Mouse (Mus musculus): Measurements from ENCODE around the gene Rps10. TPM values are rescaled to one million over a fixed set of nuclear protein-coding genes. Genes with fewer than 3 reads are reported as not detected.

Gene Rps10
- polyA plus RNA-seq (2015; fragmentation: Nextera tagmentation; extraction: Ambion mirVana): 734 and 881 TPM in 2 replicates

GRCm38 (mm10) chr17:27636132-27637020, at the start of gene Rps10:
Rps10 (minus strand) TSS chr17:27636669.
- Histone ChIP-seq H3K9ac (ENCODE audit: low read length) (peak within 1 kb of the TSS; percentile 29), H3K36me3 (ENCODE audit: control insufficient read depth, insufficient read depth, low read length) (peaks cover 7% of the 10 kb centered on the region), H3K27ac (ENCODE audit: low read length) (peak within 1 kb of the TSS; percentile 73), H3K4me1 (ENCODE audit: control insufficient read depth, insufficient read depth, low read length) (peaks cover 28% of the 10 kb centered on the region), H3K27me3 (ENCODE audit: control insufficient read depth, insufficient read depth, low read length) (no peaks in the 10 kb centered on the region), H3K4me2 (ENCODE audit: low read depth, low read length) (peak within 1 kb of the TSS; percentile 61), H3K9me3 (replicated peaks; ENCODE audit: control insufficient read depth, low read length) (no peaks in the 10 kb centered on the region), H3K4me3 (replicated peaks; ENCODE audit: low read length) (peak within 1 kb of the TSS; percentile 98)
- 44% methylated on average over 18 of the region's 18 CpGs for WGBS
- ATAC-seq (ENCODE audit: insufficient read depth, low FRiP score): no peak

GRCm38 (mm10) chr17:27685550-27685913, 49.1 kb upstream of the Rps10 start:
- Histone ChIP-seq H3K9me3 (replicated peaks; ENCODE audit: control insufficient read depth, low read length) (no peaks in the 10 kb centered on the region), H3K4me3 (replicated peaks; ENCODE audit: low read length) (peak overlapping the region; percentile 40), H3K4me1 (ENCODE audit: control insufficient read depth, insufficient read depth, low read length) (peaks cover 4% of the 10 kb centered on the region; the same call in 1 of the 2 replicates), H3K9ac (ENCODE audit: low read length) (peak overlapping the region; percentile 16), H3K36me3 (ENCODE audit: control insufficient read depth, insufficient read depth, low read length) (no peaks in the 10 kb centered on the region), H3K27ac (ENCODE audit: low read length) (no peak overlapping the region), H3K27me3 (ENCODE audit: control insufficient read depth, insufficient read depth, low read length) (peaks cover 32% of the 10 kb centered on the region), H3K4me2 (ENCODE audit: low read depth, low read length) (peak overlapping the region; percentile 67)
- WGBS: 3% methylated on average over 11 of the region's 11 CpGs
- ATAC-seq (ENCODE audit: insufficient read depth, low FRiP score): peak; percentile 22; the same call in 1 of the 2 replicates

GRCm38 (mm10) chr17:27684886-27685549, 48.5 kb upstream of the Rps10 start:
- H3K27me3 ChIP-seq (ENCODE audit: control insufficient read depth, insufficient read depth, low read length): peaks cover 32% of the 10 kb centered on the region
- under 1% methylated on average over 51 of the region's 53 CpGs for WGBS
- peak overlapping the region; percentile 54 for H3K9ac ChIP-seq (ENCODE audit: low read length)
- peak overlapping the region; percentile 40 for H3K4me3 ChIP-seq (replicated peaks; ENCODE audit: low read length)
- ATAC-seq (ENCODE audit: insufficient read depth, low FRiP score): peak; percentile 31; the same call in 1 of the 2 replicates
- no peak overlapping the region for H3K27ac ChIP-seq (ENCODE audit: low read length)
- peak overlapping the region; percentile 67 for H3K4me2 ChIP-seq (ENCODE audit: low read depth, low read length)
- H3K4me1 ChIP-seq (ENCODE audit: control insufficient read depth, insufficient read depth, low read length): peaks cover 4% of the 10 kb centered on the region; the same call in 1 of the 2 replicates
- no peaks in the 10 kb centered on the region for H3K36me3 ChIP-seq (ENCODE audit: control insufficient read depth, insufficient read depth, low read length)
- no peaks in the 10 kb centered on the region for H3K9me3 ChIP-seq (replicated peaks; ENCODE audit: control insufficient read depth, low read length)

GRCm38 (mm10) chr17:27678924-27679813, 42.7 kb upstream of the Rps10 start:
- H3K4me1 ChIP-seq (ENCODE audit: control insufficient read depth, insufficient read depth, low read length): no peaks in the 10 kb centered on the region
- no peak overlapping the region for H3K4me2 ChIP-seq (ENCODE audit: low read depth, low read length)
- no peaks in the 10 kb centered on the region for H3K9me3 ChIP-seq (replicated peaks; ENCODE audit: control insufficient read depth, low read length)
- peaks cover 2% of the 10 kb centered on the region for H3K27me3 ChIP-seq (ENCODE audit: control insufficient read depth, insufficient read depth, low read length)
- ATAC-seq (ENCODE audit: insufficient read depth, low FRiP score): no peak
- no peak overlapping the region for H3K27ac ChIP-seq (ENCODE audit: low read length)
- WGBS: 40% methylated on average over 11 of the region's 11 CpGs
- no peaks in the 10 kb centered on the region for H3K36me3 ChIP-seq (ENCODE audit: control insufficient read depth, insufficient read depth, low read length)
- H3K4me3 ChIP-seq (replicated peaks; ENCODE audit: low read length): no peak overlapping the region
- 0 out of 2 replicates have a peak overlapping the region, but pooled peaks have one; percentile 19 for H3K9ac ChIP-seq (ENCODE audit: low read length)

- Histone ChIP-seq H3K27ac (ENCODE audit: low read length) (no peak overlapping the region), H3K27me3 (ENCODE audit: control insufficient read depth, insufficient read depth, low read length) (no peaks in the 10 kb centered on the region), H3K9me3 (replicated peaks; ENCODE audit: control insufficient read depth, low read length) (no peaks in the 10 kb centered on the region), H3K4me2 (ENCODE audit: low read depth, low read length) (no peak overlapping the region), H3K9ac (ENCODE audit: low read length) (no peak overlapping the region), H3K4me3 (replicated peaks; ENCODE audit: low read length) (no peak overlapping the region), H3K36me3 (ENCODE audit: control insufficient read depth, insufficient read depth, low read length) (no peaks in the 10 kb centered on the region), H3K4me1 (ENCODE audit: control insufficient read depth, insufficient read depth, low read length) (no peaks in the 10 kb centered on the region)
- 72% methylated on average over 5 of the region's 5 CpGs for WGBS
- ATAC-seq (ENCODE audit: insufficient read depth, low FRiP score): no peak
Observed at GRCm38 (mm10) chr17:27677756-27678155, 41.3 kb upstream of the Rps10 start.

- no peaks in the 10 kb centered on the region for H3K27me3 ChIP-seq (ENCODE audit: control insufficient read depth, insufficient read depth, low read length)
- no peak overlapping the region for H3K4me2 ChIP-seq (ENCODE audit: low read depth, low read length)
- no peaks in the 10 kb centered on the region for H3K9me3 ChIP-seq (replicated peaks; ENCODE audit: control insufficient read depth, low read length)
- WGBS: 63% methylated on average over 7 of the region's 7 CpGs
- H3K4me1 ChIP-seq (ENCODE audit: control insufficient read depth, insufficient read depth, low read length): no peaks in the 10 kb centered on the region
- H3K36me3 ChIP-seq (ENCODE audit: control insufficient read depth, insufficient read depth, low read length): no peaks in the 10 kb centered on the region
- H3K4me3 ChIP-seq (replicated peaks; ENCODE audit: low read length): no peak overlapping the region
- no peak overlapping the region for H3K27ac ChIP-seq (ENCODE audit: low read length)
- no peak overlapping the region for H3K9ac ChIP-seq (ENCODE audit: low read length)
- no peak for ATAC-seq (ENCODE audit: insufficient read depth, low FRiP score)
Observed at GRCm38 (mm10) chr17:27676270-27676669, 39.8 kb upstream of the Rps10 start.

- no peaks in the 10 kb centered on the region for H3K4me1 ChIP-seq (ENCODE audit: control insufficient read depth, insufficient read depth, low read length)
- H3K9me3 ChIP-seq (replicated peaks; ENCODE audit: control insufficient read depth, low read length): no peaks in the 10 kb centered on the region
- no peaks in the 10 kb centered on the region for H3K27me3 ChIP-seq (ENCODE audit: control insufficient read depth, insufficient read depth, low read length)
- H3K9ac ChIP-seq (ENCODE audit: low read length): no peak overlapping the region
- H3K36me3 ChIP-seq (ENCODE audit: control insufficient read depth, insufficient read depth, low read length): no peaks in the 10 kb centered on the region
- no peak overlapping the region for H3K27ac ChIP-seq (ENCODE audit: low read length)
- H3K4me3 ChIP-seq (replicated peaks; ENCODE audit: low read length): no peak overlapping the region
- WGBS: 45% methylated on average over 9 of the region's 9 CpGs
- no peak; the same call in 1 of the 2 replicates for ATAC-seq (ENCODE audit: insufficient read depth, low FRiP score)
- no peak overlapping the region for H3K4me2 ChIP-seq (ENCODE audit: low read depth, low read length)
Observed at GRCm38 (mm10) chr17:27675453-27675852, 39.0 kb upstream of the Rps10 start.

GRCm38 (mm10) chr17:27673945-27674344, 37.5 kb upstream of the Rps10 start:
- ATAC-seq (ENCODE audit: insufficient read depth, low FRiP score): no peak
- no peak overlapping the region for H3K4me2 ChIP-seq (ENCODE audit: low read depth, low read length)
- WGBS: 85% methylated on average over 7 of the region's 7 CpGs

More at GRCm38 (mm10) chr17:27673945-27674344, 37.5 kb upstream of the Rps10 start:
- no peak overlapping the region for H3K27ac ChIP-seq (ENCODE audit: low read length)
- H3K36me3 ChIP-seq (ENCODE audit: control insufficient read depth, insufficient read depth, low read length): no peaks in the 10 kb centered on the region
- H3K4me1 ChIP-seq (ENCODE audit: control insufficient read depth, insufficient read depth, low read length): no peaks in the 10 kb centered on the region
- H3K4me3 ChIP-seq (replicated peaks; ENCODE audit: low read length): no peak overlapping the region
- no peaks in the 10 kb centered on the region for H3K27me3 ChIP-seq (ENCODE audit: control insufficient read depth, insufficient read depth, low read length)
- no peak overlapping the region for H3K9ac ChIP-seq (ENCODE audit: low read length)
- no peaks in the 10 kb centered on the region for H3K9me3 ChIP-seq (replicated peaks; ENCODE audit: control insufficient read depth, low read length)

Data from stomach, embryonic 16.5 days (tissue).